Mouse (Mus musculus) hindbrain, postnatal 0 days (tissue): ENCODE data around the gene Misp. TPM values are rescaled to one million over a fixed set of nuclear protein-coding genes. Genes with fewer than 3 reads are reported as not detected.

Experiments used
- ATAC-seq: fragments of 200-750 bp; cut with Nextera tagmentation; 2 replicates; pipeline ENCODE4 v1.8.0; 2017; ENCODE audit warnings: mild to moderate bottlenecking, moderate TSS enrichment, moderate library complexity
- DNase-seq: peaks from one replicate; pipeline ENCODE4 v3.0.0-alpha.2; 2015; ENCODE audit warnings: low spot score
- H3K27ac ChIP-seq: fragments of 300-500 bp; sonication (generic); 2 replicates; pipeline ENCODE4 v1.5.1; 2014; ENCODE audit warnings: mild to moderate bottlenecking
- H3K27me3 ChIP-seq: fragments of 300-500 bp; sonication (generic); 2 replicates; pipeline ENCODE4 v1.6.1; 2014; ENCODE audit warnings: low read length, mixed read lengths; ENCODE audit not compliant: insufficient read depth
- H3K36me3 ChIP-seq: fragments of 300-500 bp; sonication (generic); 2 replicates; pipeline ENCODE4 v1.6.1; 2014; ENCODE audit warnings: low read length, mixed read lengths; ENCODE audit not compliant: insufficient read depth
- H3K4me1 ChIP-seq: fragments of 300-500 bp; sonication (generic); 2 replicates; pipeline ENCODE4 v1.6.1; 2014; ENCODE audit warnings: antibody characterized with exemption, low read length, mixed read lengths; ENCODE audit not compliant: insufficient read depth
- H3K4me2 ChIP-seq: fragments of 300-500 bp; sonication (generic); 2 replicates; pipeline ENCODE4 v1.6.1; 2014; ENCODE audit warnings: low read depth, mild to moderate bottlenecking, low read length, moderate library complexity, mixed read lengths
- H3K4me3 ChIP-seq: fragments of 300-500 bp; sonication (generic); 2 replicates; pipeline ENCODE4 v1.5.1; 2014; ENCODE audit warnings: low read length
- H3K9ac ChIP-seq: fragments of 300-500 bp; sonication (generic); replicated peaks from 2 replicates; pipeline ENCODE4 v1.6.1; 2014; ENCODE audit warnings: mild to moderate bottlenecking, low read length, moderate library complexity, mixed read lengths
- H3K9me3 ChIP-seq: fragments of 300-500 bp; sonication (generic); 2 replicates; pipeline ENCODE4 v1.6.1; 2016; ENCODE audit warnings: low read length, mixed read lengths
- CTCF ChIP-seq: IDR thresholded peaks from 2 replicates; pipeline ENCODE4 v1.5.1; 2016; ENCODE audit warnings: antibody characterized with exemption, control low read depth, low read depth
- WGBS: fragments of 180-500 bp; shearing (Covaris S2); extraction: QIAGEN DNeasy Blood & Tissue Kit; methylation state at CpG from one replicate; pipeline ENCODE4 v1.1.7; 2014; 5-methylcytosine and 5-hydroxymethylcytosine counted together
- polyA plus RNA-seq: library from polyadenylated mRNA; unstranded; fragments of >200 nt; fragmentation: Nextera tagmentation; extraction: Ambion mirVana; gene quantifications from 2 replicates; pipeline ENCODE4 v1.2.1, GENCODE M21; 2015
- total RNA-seq: library from RNA; depleted of rRNA; stranded (reverse); fragments of >200 nt; gene quantifications from 2 replicates; pipeline ENCODE4 v1.2.3, GENCODE M21; 2014

Misp gene
- total and polyA plus RNA-seq, 2 experiments from 2014 or later, result 0.05 to 0.33 TPM

DNA sequence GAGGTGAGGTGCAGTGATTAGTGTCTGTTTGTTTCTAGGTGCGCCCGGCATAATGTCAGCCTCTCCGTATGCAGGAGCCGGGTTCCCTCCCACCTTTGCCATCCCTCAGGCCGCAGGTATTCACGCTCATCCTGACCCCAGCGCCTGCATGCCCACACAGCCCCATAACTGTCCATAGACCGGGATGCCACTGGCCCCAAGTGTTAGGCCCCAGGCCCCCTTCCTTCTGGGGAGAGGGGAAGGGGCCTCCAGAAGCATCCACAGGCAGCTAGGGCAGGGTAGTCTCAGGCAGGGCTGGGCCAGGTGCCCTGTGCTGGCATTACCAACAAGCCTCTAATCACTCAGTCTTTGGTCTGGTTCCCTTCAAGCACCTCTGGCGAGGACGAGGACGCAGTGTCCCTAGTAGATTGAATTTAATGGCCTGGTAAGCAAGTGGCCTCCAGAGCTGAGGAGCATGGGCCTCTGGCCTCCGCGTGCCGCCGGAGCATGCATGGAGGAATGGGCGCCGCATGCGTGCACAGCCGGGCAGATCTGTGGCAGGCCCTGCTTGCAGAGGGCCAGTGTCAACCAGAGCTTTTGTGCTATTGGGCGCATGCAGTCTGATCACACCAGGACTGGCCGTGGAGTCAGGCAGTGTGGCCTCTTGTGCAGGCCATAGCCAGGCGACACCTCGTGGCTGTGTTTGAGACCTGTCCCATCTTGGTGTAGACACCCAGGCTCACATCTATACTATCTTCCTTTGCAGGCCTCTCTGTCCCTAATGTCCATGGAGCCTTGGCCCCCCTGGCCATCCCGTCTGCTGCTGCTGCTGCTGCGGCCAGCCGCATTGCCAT is 39.5 kb downstream of the Misp start:
- no peak overlapping the region for H3K9ac ChIP-seq
- no peaks in the 10 kb centered on the region for H3K9me3 ChIP-seq
- H3K36me3 ChIP-seq, result peaks cover 50% of the 10 kb centered on the region
- H3K4me2 ChIP-seq, result no peak overlapping the region
- no peak for TF ChIP-seq CTCF
- DNase-seq (no peak), ATAC-seq (no peak)
- 91% methylated on average over 26 of the region's 26 CpGs for WGBS
- H3K4me3 ChIP-seq, result no peak overlapping the region
- peaks cover 33% of the 10 kb centered on the region for H3K4me1 ChIP-seq
- H3K27me3 ChIP-seq, result no peaks in the 10 kb centered on the region
- no peak overlapping the region; the same call in 1 of the 2 replicates for H3K27ac ChIP-seq

DNA sequence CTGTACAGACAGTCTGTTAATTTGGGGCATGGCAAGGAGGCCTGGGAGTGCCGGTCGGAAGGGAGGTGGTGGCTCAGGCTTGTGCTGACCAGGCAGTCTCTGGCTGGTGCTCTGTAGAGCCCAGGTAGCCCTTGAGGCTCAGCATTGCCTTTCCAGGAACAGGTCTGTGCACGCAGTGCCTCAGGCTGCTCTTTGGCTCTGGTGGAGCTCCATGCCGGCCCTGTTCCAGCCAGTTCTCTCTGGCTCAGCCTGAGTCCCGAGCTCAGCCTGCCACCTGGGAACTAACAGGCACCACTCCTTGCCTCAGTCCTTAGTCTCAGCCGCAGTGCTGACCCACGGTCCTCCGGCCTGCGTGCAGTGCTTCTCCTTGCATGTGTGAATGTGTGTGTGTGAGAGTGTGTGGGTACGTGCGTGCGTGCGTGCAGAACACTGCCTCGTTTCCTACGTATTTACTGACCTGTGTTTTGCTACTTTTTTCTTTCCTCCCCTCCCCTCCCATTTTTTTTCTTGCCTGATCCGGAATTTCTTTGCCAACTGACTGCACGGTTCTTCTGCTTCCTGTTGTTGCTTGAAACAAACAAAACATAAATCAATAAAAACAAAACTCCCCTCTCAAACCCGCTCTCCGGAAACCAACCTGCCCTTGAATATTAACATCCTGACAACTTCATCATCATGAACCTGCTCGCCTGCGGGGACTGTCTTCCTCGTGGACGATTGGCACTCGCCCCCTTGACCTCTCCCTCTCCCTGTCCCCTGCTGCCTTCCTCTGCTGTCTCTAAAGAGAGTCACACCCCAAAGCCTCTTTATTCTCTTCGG is 40.6 kb downstream of the Misp start:
- DNase-seq, result no peak
- H3K4me3 ChIP-seq, result no peak overlapping the region
- H3K4me1 ChIP-seq, result peaks cover 23% of the 10 kb centered on the region
- peaks cover 58% of the 10 kb centered on the region for H3K36me3 ChIP-seq
- ATAC-seq, result no peak
- no peak overlapping the region for H3K9ac ChIP-seq
- no peak for TF ChIP-seq CTCF
- no peaks in the 10 kb centered on the region for H3K9me3 ChIP-seq
- no peaks in the 10 kb centered on the region for H3K27me3 ChIP-seq
- peak overlapping the region; percentile 22 for H3K27ac ChIP-seq
- H3K4me2 ChIP-seq, result no peak overlapping the region
- WGBS, result 64% methylated on average over 25 of the region's 25 CpGs

DNA sequence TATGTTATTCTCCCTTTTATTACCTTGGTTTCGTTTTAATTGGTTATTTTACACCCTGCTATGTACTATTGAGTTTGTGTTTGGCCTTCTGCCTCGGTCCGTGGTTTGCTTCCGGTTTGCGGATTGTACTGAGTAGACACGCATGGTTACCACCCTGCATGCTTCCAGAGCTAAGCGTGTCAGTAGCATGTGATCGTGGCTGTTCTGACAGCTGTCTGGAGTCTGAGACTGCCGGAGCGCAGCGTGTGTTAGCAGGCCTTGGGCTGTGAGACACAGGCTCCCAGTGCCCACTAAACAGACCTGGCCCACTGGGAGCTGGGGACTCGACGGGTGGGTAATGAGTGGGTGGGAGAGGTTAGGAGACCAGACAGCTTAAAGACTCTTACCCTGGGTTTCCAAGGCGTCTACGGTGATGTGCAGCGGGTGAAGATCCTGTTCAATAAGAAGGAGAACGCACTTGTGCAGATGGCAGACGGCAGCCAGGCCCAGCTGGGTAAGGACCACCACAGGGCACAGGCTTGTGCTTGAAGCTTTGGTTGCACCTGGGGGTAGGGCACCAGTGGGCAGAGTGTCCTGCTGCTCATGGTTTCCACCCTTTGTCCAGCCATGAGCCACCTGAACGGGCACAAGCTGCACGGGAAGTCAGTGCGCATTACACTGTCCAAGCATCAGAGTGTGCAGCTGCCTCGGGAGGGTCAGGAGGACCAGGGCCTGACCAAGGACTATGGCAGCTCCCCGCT is 41.4 kb downstream of the Misp start:
- peak; percentile 41 for DNase-seq
- H3K9me3 ChIP-seq, result no peaks in the 10 kb centered on the region
- ATAC-seq, result no peak
- H3K4me1 ChIP-seq, result peaks cover 16% of the 10 kb centered on the region
- no peak for TF ChIP-seq CTCF
- H3K4me2 ChIP-seq, result no peak overlapping the region
- 60% methylated on average over 23 of the region's 23 CpGs for WGBS
- no peak overlapping the region for H3K9ac ChIP-seq
- H3K36me3 ChIP-seq, result peaks cover 62% of the 10 kb centered on the region
- no peak overlapping the region for H3K4me3 ChIP-seq
- H3K27me3 ChIP-seq, result no peaks in the 10 kb centered on the region
- H3K27ac ChIP-seq, result peak overlapping the region; percentile 22

DNA sequence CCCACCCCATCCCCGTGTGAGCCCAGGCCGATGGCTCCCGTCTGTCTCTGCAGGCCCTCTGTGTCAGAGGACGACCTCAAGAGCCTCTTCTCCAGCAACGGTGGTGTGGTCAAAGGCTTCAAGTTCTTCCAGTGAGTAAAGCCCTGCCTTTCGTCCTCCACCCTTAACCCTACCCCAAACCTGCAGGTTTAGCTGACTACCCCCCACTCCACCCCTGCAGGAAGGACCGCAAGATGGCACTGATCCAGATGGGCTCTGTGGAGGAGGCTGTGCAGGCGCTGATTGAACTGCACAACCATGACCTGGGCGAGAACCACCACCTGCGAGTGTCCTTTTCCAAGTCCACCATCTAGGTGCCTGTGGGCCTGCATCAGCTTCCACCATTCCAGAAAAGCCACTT is 42.1 kb downstream of the Misp start:
- no peak for TF ChIP-seq CTCF
- Histone ChIP-seq H3K9me3 (no peaks in the 10 kb centered on the region), H3K27me3 (no peaks in the 10 kb centered on the region), H3K4me1 (peaks cover 9% of the 10 kb centered on the region), H3K9ac (no peak overlapping the region), H3K27ac (peak overlapping the region; percentile 22; the same call in 1 of the 2 replicates), H3K4me3 (no peak overlapping the region), H3K36me3 (peaks cover 62% of the 10 kb centered on the region), H3K4me2 (no peak overlapping the region)
- no peak for DNase-seq
- 58% methylated on average over 10 of the region's 10 CpGs for WGBS
- ATAC-seq, result no peak

DNA sequence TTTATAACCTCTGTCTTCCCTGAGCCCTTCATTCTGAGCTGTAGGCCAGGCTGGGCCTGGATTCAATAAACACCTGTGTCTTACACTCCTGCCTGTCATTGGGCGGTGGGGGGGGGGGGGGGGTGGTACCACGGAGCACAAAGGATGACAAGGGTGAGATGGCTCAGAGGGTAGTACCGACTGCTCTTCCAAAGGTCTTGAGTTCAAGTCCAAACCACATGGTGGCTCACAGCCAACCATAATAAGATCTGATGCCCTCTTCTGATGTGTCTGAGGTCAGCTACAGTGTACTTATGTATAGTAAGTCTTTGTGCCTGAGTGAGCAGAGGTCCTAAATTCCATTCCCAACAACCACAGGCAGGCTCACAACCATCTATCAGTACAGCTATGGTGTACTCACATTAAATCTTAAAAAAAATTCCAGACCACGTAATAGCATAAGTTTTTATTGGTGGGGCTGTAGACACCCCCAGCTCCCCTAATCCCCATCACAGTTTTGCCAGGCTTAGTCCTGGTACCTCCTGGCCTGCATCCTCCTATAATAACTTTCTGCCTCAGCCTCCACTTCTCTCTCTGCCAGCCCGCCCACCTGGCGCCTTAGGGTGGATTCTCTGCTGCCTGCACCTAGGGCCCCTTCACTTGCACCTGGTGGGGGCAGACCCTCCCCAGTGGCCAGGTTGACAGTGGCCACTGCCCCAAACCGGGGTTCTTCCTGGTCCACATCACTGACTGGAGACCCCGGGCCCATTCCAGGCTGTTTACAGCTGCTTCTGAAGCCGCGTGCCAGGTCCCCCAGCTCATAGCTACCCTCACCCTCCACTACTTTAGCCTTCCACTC is 43.8 kb downstream of the Misp start:
- DNase-seq (no peak), ATAC-seq (0 out of 2 replicates have a peak, but pooled peaks have one; percentile 10)

More for the DNA sequence above, 43.8 kb downstream of the Misp start:
- WGBS, result 48% methylated on average over 10 of the region's 10 CpGs
- Histone ChIP-seq H3K4me2 (no peak overlapping the region), H3K9ac (peak overlapping the region; percentile 18; the same call in 1 of the 2 replicates), H3K4me3 (no peak overlapping the region), H3K27me3 (no peaks in the 10 kb centered on the region), H3K36me3 (peaks cover 60% of the 10 kb centered on the region), H3K9me3 (no peaks in the 10 kb centered on the region), H3K27ac (peak overlapping the region; percentile 57; the same call in 1 of the 2 replicates), H3K4me1 (no peaks in the 10 kb centered on the region)
- no peak for TF ChIP-seq CTCF
